ENCODE assay signal across 8 mouse cellular contexts in genomic region chr16:17124871-17125520, GRCm38 (mm10). TPM values are rescaled to one million over a fixed set of nuclear protein-coding genes. Genes with fewer than 3 reads are reported as not detected.
A peak's percentile ranks its signal among the peaks of the same experiment; 100 is the strongest.
DNase-seq lines count a peak whose midpoint lies in the region; ATAC-seq lines count a peak whose summit lies in the region.

Gene 2610318N02Rik, minus strand, starts transcription at chr16:17125167.

- WGBS in limb, embryonic 13.5 days = under 1% methylated on average over 25 of the region's 25 CpGs
- WGBS in midbrain, embryonic 14.5 days = under 1% methylated on average over 25 of the region's 25 CpGs

- ATAC-seq in limb, embryonic 13.5 days (ENCODE audit: low FRiP score, low read depth) = peak; percentile 91
- ATAC-seq in midbrain, embryonic 14.5 days (ENCODE audit: low FRiP score, low TSS enrichment) = peak; percentile 90

- no peaks in the 10 kb centered on the region for H3K27me3 ChIP-seq in limb, embryonic 13.5 days
- H3K27me3 ChIP-seq in midbrain, embryonic 14.5 days (ENCODE audit: control insufficient read depth, insufficient read depth, low read length) = no peaks in the 10 kb centered on the region

- H3K27ac ChIP-seq in limb, embryonic 13.5 days = peak within 1 kb of the TSS; percentile 75
- no peak within 1 kb of the TSS for H3K27ac ChIP-seq in midbrain, embryonic 14.5 days (replicated peaks; ENCODE audit: low read depth, low read length)

- peak within 1 kb of the TSS; percentile 72 for H3K9ac ChIP-seq in limb, embryonic 13.5 days
- H3K9ac ChIP-seq in midbrain, embryonic 14.5 days (replicated peaks; ENCODE audit: low read length) = peak within 1 kb of the TSS; percentile 51

- peaks cover 27% of the 10 kb centered on the region for H3K4me1 ChIP-seq in limb, embryonic 13.5 days
- H3K4me1 ChIP-seq in midbrain, embryonic 14.5 days (ENCODE audit: control insufficient read depth, insufficient read depth, low read length) = peaks cover 16% of the 10 kb centered on the region

- DNase-seq in layer of hippocampus, adult 11-12 months (ENCODE audit: low spot score) = peak; percentile 61
- DNase-seq in layer of hippocampus, adult 9-10 months (ENCODE audit: low spot score) = no peak
- peak; percentile 96 for DNase-seq in embryo, embryonic 11 days
- peak; percentile 54 to 56 for DNase-seq in heart, adult 18-20 months
- peak; percentile 70 for DNase-seq in kidney, adult 11 months
- peak; percentile 92 for DNase-seq in midbrain, embryonic 14.5 days
- peak; percentile 56 to 59 for DNase-seq in spleen, adult 18-20 months

- peaks cover 30% of the 10 kb centered on the region for H3K36me3 ChIP-seq in limb, embryonic 13.5 days
- H3K36me3 ChIP-seq in midbrain, embryonic 14.5 days (ENCODE audit: control insufficient read depth, insufficient read depth, low read length) = no peaks in the 10 kb centered on the region

- H3K4me2 ChIP-seq in limb, embryonic 13.5 days (replicated peaks) = peak within 1 kb of the TSS; percentile 79
- H3K4me2 ChIP-seq in midbrain, embryonic 14.5 days (ENCODE audit: low read length) = peak within 1 kb of the TSS; percentile 56

- peak within 1 kb of the TSS; percentile 61 for H3K4me3 ChIP-seq in limb, embryonic 13.5 days
- peak within 1 kb of the TSS; percentile 35 for H3K4me3 ChIP-seq in midbrain, embryonic 14.5 days (replicated peaks; ENCODE audit: low read depth, low read length)

- H3K9me3 ChIP-seq in limb, embryonic 13.5 days = no peaks in the 10 kb centered on the region
- H3K9me3 ChIP-seq in midbrain, embryonic 14.5 days (ENCODE audit: control insufficient read depth, low read length) = no peaks in the 10 kb centered on the region

RNA-seq across cellular contexts. Expression of gene 2610318N02Rik, which starts in this region (rescaled TPM):
- total RNA-seq in heart, adult 18-20 months (2021) = not detected
- 70.7 and 78.6 TPM in 2 replicates for polyA plus RNA-seq in limb, embryonic 13.5 days (2015; fragmentation: Nextera tagmentation; extraction: Ambion mirVana)
- polyA plus RNA-seq in midbrain, embryonic 14.5 days (2014; fragmentation: Nextera tagmentation; extraction: Ambion mirVana) = 14.8 and 15.8 TPM in 2 replicates

Comparison
In these comparisons a context has a peak if more than half of its experiments do, and no peak if none do; other contexts are left out.
1. Peak in DNase-seq in heart, adult 18-20 months; RNA of the gene not detected or under 1 TPM.